Mouse (Mus musculus) forebrain, embryonic 15.5 days (tissue): ENCODE data around the gene Nol3. TPM values are rescaled to one million over a fixed set of nuclear protein-coding genes. Genes with fewer than 3 reads are reported as not detected.

ENCODE experiments used
- ATAC-seq: fragments of 200-750 bp; cut with Nextera tagmentation; replicated peaks from 2 replicates; pipeline ENCODE4 v1.8.0; 2017; ENCODE audit warnings: mild to moderate bottlenecking, moderate TSS enrichment, moderate library complexity
- H3K27ac ChIP-seq: fragments of 300-500 bp; sonication (generic); replicated peaks from 2 replicates; pipeline ENCODE4 v1.5.1; 2015; ENCODE audit warnings: mild to moderate bottlenecking, inconsistent platforms
- H3K27me3 ChIP-seq: fragments of 300-500 bp; sonication (generic); 2 replicates; pipeline ENCODE4 v1.6.1; 2015; ENCODE audit warnings: inconsistent platforms
- H3K36me3 ChIP-seq: fragments of 300-500 bp; sonication (generic); 2 replicates; pipeline ENCODE4 v1.6.1; 2015; ENCODE audit warnings: mild to moderate bottlenecking, inconsistent platforms
- H3K4me1 ChIP-seq: fragments of 300-500 bp; sonication (generic); 2 replicates; pipeline ENCODE4 v1.6.1; 2015; ENCODE audit warnings: inconsistent platforms
- H3K4me2 ChIP-seq: fragments of 300-500 bp; sonication (generic); replicated peaks from 2 replicates; pipeline ENCODE4 v1.6.1; 2015; ENCODE audit warnings: mild to moderate bottlenecking, inconsistent platforms
- H3K4me3 ChIP-seq: fragments of 300-500 bp; sonication (generic); 2 replicates; pipeline ENCODE4 v1.5.1; 2015; ENCODE audit warnings: mild to moderate bottlenecking, inconsistent platforms
- H3K9ac ChIP-seq: fragments of 300-500 bp; sonication (generic); replicated peaks from 2 replicates; pipeline ENCODE4 v1.6.1; 2015; ENCODE audit warnings: mild to moderate bottlenecking, inconsistent platforms
- H3K9me3 ChIP-seq: fragments of 300-500 bp; sonication (generic); 2 replicates; pipeline ENCODE4 v1.6.1; 2016; ENCODE audit warnings: inconsistent platforms
- WGBS: fragments of 180-500 bp; shearing (Covaris S2); methylation state at CpG from one replicate; pipeline ENCODE4 v1.1.7; 2015; ENCODE audit warnings: mixed read lengths; 5-methylcytosine and 5-hydroxymethylcytosine counted together
- polyA plus RNA-seq: library from polyadenylated mRNA; unstranded; fragments of >200 nt; fragmentation: Nextera tagmentation; extraction: Ambion mirVana; gene quantifications from 2 replicates; pipeline ENCODE4 v1.2.1, GENCODE M21; 2015

The Nol3 gene
- polyA plus RNA-seq, 1 experiment from 2014 or later, result 2.0 TPM

- peak overlapping the region; percentile 70 for H3K4me3 ChIP-seq
- H3K4me2 ChIP-seq, result peak overlapping the region; percentile 99
- peaks cover 33% of the 10 kb centered on the region for H3K27me3 ChIP-seq
- ATAC-seq, result peak; percentile 88
- no peaks in the 10 kb centered on the region for H3K9me3 ChIP-seq
- under 1% methylated on average over 73 of the region's 74 CpGs for WGBS
- peaks cover 23% of the 10 kb centered on the region for H3K4me1 ChIP-seq
- peaks cover 26% of the 10 kb centered on the region for H3K36me3 ChIP-seq
- peak overlapping the region; percentile 67 for H3K9ac ChIP-seq
- no peak overlapping the region; the same call in 1 of the 2 replicates for H3K27ac ChIP-seq
Observed at GRCm38 (mm10) chr8:105254152-105254965, 21.6 kb upstream of the Nol3 start.

- peaks cover 20% of the 10 kb centered on the region for H3K36me3 ChIP-seq
- H3K4me3 ChIP-seq, result peak within 1 kb of the TSS; percentile 70
- H3K27me3 ChIP-seq, result peaks cover 39% of the 10 kb centered on the region
- peak within 1 kb of the TSS; percentile 99 for H3K4me2 ChIP-seq
- H3K27ac ChIP-seq, result no peak within 1 kb of the TSS; the same call in 1 of the 2 replicates
- H3K9ac ChIP-seq, result peak within 1 kb of the TSS; percentile 67
- no peak for ATAC-seq
- H3K4me1 ChIP-seq, result peaks cover 29% of the 10 kb centered on the region
- H3K9me3 ChIP-seq, result no peaks in the 10 kb centered on the region
- WGBS, result 2% methylated on average over 14 of the region's 14 CpGs
Observed at GRCm38 (mm10) chr8:105254966-105255350, 21.0 kb upstream of the Nol3 start, which contains the start of gene B3gnt9. TSS of gene B3gnt9 (minus strand) at chr8:105255153.

- WGBS, result 71% methylated on average over 7 of the region's 7 CpGs
- H3K9me3 ChIP-seq, result no peaks in the 10 kb centered on the region
- peaks cover 60% of the 10 kb centered on the region for H3K27me3 ChIP-seq
- H3K27ac ChIP-seq, result no peak overlapping the region
- H3K4me1 ChIP-seq, result peaks cover 30% of the 10 kb centered on the region
- no peak overlapping the region for H3K9ac ChIP-seq
- no peak overlapping the region for H3K4me2 ChIP-seq
- H3K36me3 ChIP-seq, result no peaks in the 10 kb centered on the region
- H3K4me3 ChIP-seq, result no peak overlapping the region
- no peak for ATAC-seq
Observed at GRCm38 (mm10) chr8:105257318-105258114, 18.4 kb upstream of the Nol3 start.

- 3% methylated on average over 55 of the region's 55 CpGs for WGBS
- Histone ChIP-seq H3K9ac (peak overlapping the region; percentile 27), H3K27me3 (peaks cover 73% of the 10 kb centered on the region), H3K9me3 (no peaks in the 10 kb centered on the region), H3K4me3 (peak overlapping the region; percentile 41), H3K27ac (no peak overlapping the region), H3K4me1 (peaks cover 30% of the 10 kb centered on the region), H3K36me3 (no peaks in the 10 kb centered on the region), H3K4me2 (peak overlapping the region; percentile 80)
- peak; percentile 21; the same call in 1 of the 2 replicates for ATAC-seq
Observed at GRCm38 (mm10) chr8:105258911-105259720, 16.8 kb upstream of the Nol3 start.

GRCm38 (mm10) chr8:105259721-105260320, 16.1 kb upstream of the Nol3 start:
- 3% methylated on average over 30 of the region's 30 CpGs for WGBS
- peak overlapping the region; percentile 80 for H3K4me2 ChIP-seq
- H3K4me1 ChIP-seq, result peaks cover 29% of the 10 kb centered on the region
- H3K4me3 ChIP-seq, result peak overlapping the region; percentile 41
- H3K27me3 ChIP-seq, result peaks cover 77% of the 10 kb centered on the region
- no peaks in the 10 kb centered on the region for H3K36me3 ChIP-seq
- no peak overlapping the region for H3K27ac ChIP-seq
- H3K9ac ChIP-seq, result peak overlapping the region; percentile 27
- no peaks in the 10 kb centered on the region for H3K9me3 ChIP-seq
- ATAC-seq, result peak; percentile 49

- Histone ChIP-seq H3K9me3 (no peaks in the 10 kb centered on the region), H3K27me3 (peaks cover 78% of the 10 kb centered on the region), H3K27ac (no peak overlapping the region), H3K36me3 (no peaks in the 10 kb centered on the region), H3K4me2 (no peak overlapping the region), H3K4me3 (no peak overlapping the region), H3K9ac (no peak overlapping the region), H3K4me1 (peaks cover 27% of the 10 kb centered on the region)
- ATAC-seq, result no peak
- 61% methylated on average over 7 of the region's 7 CpGs for WGBS
Observed at GRCm38 (mm10) chr8:105260371-105261099, 15.4 kb upstream of the Nol3 start.

GRCm38 (mm10) chr8:105261326-105261980, 14.5 kb upstream of the Nol3 start:
- H3K9ac ChIP-seq, result no peak overlapping the region
- H3K36me3 ChIP-seq, result no peaks in the 10 kb centered on the region
- H3K27ac ChIP-seq, result no peak overlapping the region
- no peak overlapping the region for H3K4me3 ChIP-seq
- H3K9me3 ChIP-seq, result peaks cover 4% of the 10 kb centered on the region; the same call in 1 of the 2 replicates
- H3K4me2 ChIP-seq, result no peak overlapping the region
- ATAC-seq, result no peak
- H3K4me1 ChIP-seq, result peaks cover 27% of the 10 kb centered on the region
- 85% methylated on average over 12 of the region's 12 CpGs for WGBS
- H3K27me3 ChIP-seq, result peaks cover 77% of the 10 kb centered on the region

GRCm38 (mm10) chr8:105263244-105263912, 12.6 kb upstream of the Nol3 start:
- H3K9ac ChIP-seq, result no peak overlapping the region
- WGBS, result 39% methylated on average over 16 of the region's 16 CpGs
- peaks cover 90% of the 10 kb centered on the region for H3K27me3 ChIP-seq
- peak overlapping the region; percentile 70; the same call in 1 of the 2 replicates for H3K4me3 ChIP-seq
- no peak for ATAC-seq
- H3K9me3 ChIP-seq, result peaks cover 4% of the 10 kb centered on the region; the same call in 1 of the 2 replicates
- peak overlapping the region; percentile 83; the same call in 1 of the 2 replicates for H3K4me2 ChIP-seq
- H3K4me1 ChIP-seq, result peaks cover 33% of the 10 kb centered on the region
- no peak overlapping the region for H3K27ac ChIP-seq
- H3K36me3 ChIP-seq, result no peaks in the 10 kb centered on the region

GRCm38 (mm10) chr8:105264024-105264982, 11.6 kb upstream of the Nol3 start, which contains the start of the genes Tradd and Fbxl8:
TSS of gene Tradd (minus strand) at chr8:105264609.
TSS of gene Fbxl8 (plus strand) at chr8:105264648.
- peaks cover 34% of the 10 kb centered on the region for H3K4me1 ChIP-seq
- H3K9ac ChIP-seq, result peak within 1 kb of the TSS; percentile 67
- peaks cover 90% of the 10 kb centered on the region for H3K27me3 ChIP-seq
- H3K36me3 ChIP-seq, result no peaks in the 10 kb centered on the region
- H3K9me3 ChIP-seq, result peaks cover 4% of the 10 kb centered on the region; the same call in 1 of the 2 replicates
- H3K27ac ChIP-seq, result no peak within 1 kb of the TSS
- under 1% methylated on average over 54 of the region's 54 CpGs for WGBS
- ATAC-seq, result peak; percentile 27; the same call in 1 of the 2 replicates
- H3K4me3 ChIP-seq, result peak within 1 kb of the TSS; percentile 70
- peak within 1 kb of the TSS; percentile 83 for H3K4me2 ChIP-seq
